Mouse (Mus musculus): ENCODE measurements around the gene Slain1. TPM values are rescaled to one million over a fixed set of nuclear protein-coding genes. Genes with fewer than 3 reads are reported as not detected.

The Slain1 gene
- polyA plus RNA-seq, 1 experiment, result 53.0 TPM

DNA sequence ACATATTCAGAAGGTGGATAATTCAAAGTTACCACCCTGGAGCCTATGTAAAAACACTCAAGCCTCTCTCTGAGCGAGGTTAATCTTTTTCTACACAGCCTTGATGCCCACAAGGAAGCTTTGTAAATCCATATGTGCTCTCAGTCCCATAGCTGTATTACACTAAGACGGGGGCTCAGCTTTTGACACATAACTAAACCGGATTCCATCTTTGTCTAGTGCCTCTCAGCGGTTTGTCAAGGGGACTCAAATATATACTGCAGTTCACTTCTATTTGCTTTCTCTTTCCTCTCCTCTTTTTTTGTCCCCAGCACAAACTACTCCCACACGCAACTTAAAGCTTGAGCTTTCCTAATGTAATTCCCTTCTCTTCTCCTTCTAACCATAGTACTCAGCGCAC is 23.9 kb upstream of the Slain1 start:
- no peak for DNase-seq
- 95% methylated on average over 6 of the region's 6 CpGs for WGBS

DNA sequence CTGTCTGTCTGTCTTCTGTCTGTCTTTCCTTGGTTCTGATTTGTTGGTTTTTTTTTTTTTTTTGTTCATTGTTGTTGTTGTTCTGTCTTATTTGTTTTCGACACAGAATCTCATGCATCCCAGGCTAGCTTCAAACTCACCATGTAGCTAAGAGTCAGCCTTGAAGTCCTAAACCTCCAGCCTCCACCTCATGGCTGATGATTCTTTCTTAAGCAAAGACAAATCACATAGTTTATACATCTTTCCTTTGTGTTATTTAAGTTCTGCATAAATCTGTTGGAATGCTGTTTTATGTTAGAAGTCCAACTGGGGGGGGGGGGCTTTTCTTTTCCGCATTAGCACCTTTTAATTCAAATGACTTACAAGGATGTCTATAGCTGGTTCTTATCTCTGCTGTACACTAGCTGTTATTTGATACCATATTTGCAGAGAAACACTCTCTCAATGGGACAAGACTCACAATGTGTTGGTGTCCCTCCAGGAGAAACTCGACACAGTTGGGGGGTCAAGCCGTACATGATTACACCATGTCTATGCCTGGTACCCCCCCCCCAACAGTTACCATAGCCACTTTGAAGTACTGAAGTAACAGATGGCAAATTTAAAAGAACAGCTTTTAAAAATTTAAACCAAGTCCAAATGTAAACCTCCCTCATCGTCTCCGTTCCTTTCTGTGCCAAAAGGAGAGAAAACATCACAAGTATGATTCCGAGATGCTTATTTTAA is 20.2 kb upstream of the Slain1 start:
- H3K4me3 ChIP-seq (ENCODE audit: control insufficient read depth, insufficient read depth, low read length), result no peak overlapping the region
- no peaks in the 10 kb centered on the region for H3K36me3 ChIP-seq (ENCODE audit: control insufficient read depth, insufficient read depth, low read length)
- H3K27me3 ChIP-seq (ENCODE audit: control insufficient read depth, insufficient read depth, low read length), result no peaks in the 10 kb centered on the region
- no peak for TF ChIP-seq CTCF (IDR thresholded peaks at IDR 0.05; ENCODE audit: borderline replicate concordance, control insufficient read depth, extremely low read depth, insufficient read depth, low read length, poor library complexity)
- TF ChIP-seq POLR2A (IDR thresholded peaks at IDR 0.05; ENCODE audit: control insufficient read depth, extremely low read depth, insufficient read depth, low read length, poor library complexity), result no peak
- no peak for DNase-seq
- H3K4me1 ChIP-seq (replicated peaks; ENCODE audit: control insufficient read depth, insufficient read depth, low read length), result no peaks in the 10 kb centered on the region
- no peak overlapping the region for H3K27ac ChIP-seq (ENCODE audit: control insufficient read depth, insufficient read depth, low read length)
- WGBS, result 94% methylated on average over 7 of the region's 7 CpGs

More for the DNA sequence above, 23.9 kb upstream of the Slain1 start:
- Histone ChIP-seq H3K4me1 (replicated peaks; ENCODE audit: control insufficient read depth, insufficient read depth, low read length) (no peaks in the 10 kb centered on the region), H3K27me3 (ENCODE audit: control insufficient read depth, insufficient read depth, low read length) (no peaks in the 10 kb centered on the region), H3K27ac (ENCODE audit: control insufficient read depth, insufficient read depth, low read length) (no peak overlapping the region), H3K4me3 (ENCODE audit: control insufficient read depth, insufficient read depth, low read length) (no peak overlapping the region), H3K36me3 (ENCODE audit: control insufficient read depth, insufficient read depth, low read length) (no peaks in the 10 kb centered on the region)
- TF ChIP-seq POLR2A (IDR thresholded peaks at IDR 0.05; ENCODE audit: control insufficient read depth, extremely low read depth, insufficient read depth, low read length, poor library complexity) (no peak), CTCF (IDR thresholded peaks at IDR 0.05; ENCODE audit: borderline replicate concordance, control insufficient read depth, extremely low read depth, insufficient read depth, low read length, poor library complexity) (no peak)

DNA sequence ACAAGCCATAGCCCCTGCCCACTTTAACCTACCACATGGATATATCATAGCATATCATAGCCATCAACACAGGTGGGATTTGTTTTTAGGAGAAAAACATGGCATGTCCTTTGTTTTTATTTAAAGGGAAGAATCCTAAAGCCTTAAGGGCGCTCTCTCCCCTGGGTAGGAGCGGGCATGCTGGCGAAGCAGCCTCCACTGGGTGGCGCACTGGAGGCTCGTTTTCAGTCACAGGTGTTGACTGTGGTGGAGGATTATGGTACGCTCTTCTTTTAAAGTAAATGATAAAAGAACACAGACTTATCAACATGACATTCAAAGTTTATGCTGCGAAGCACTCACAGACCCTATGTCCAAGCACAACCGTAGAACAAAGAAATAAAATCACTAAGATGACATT is 19.5 kb upstream of the Slain1 start:
- DNase-seq, result peak; percentile 75
- TF ChIP-seq CTCF (IDR thresholded peaks at IDR 0.05; ENCODE audit: borderline replicate concordance, control insufficient read depth, extremely low read depth, insufficient read depth, low read length, poor library complexity), result peak; percentile 79; the same call in 1 of the 2 replicates
- no peak for TF ChIP-seq POLR2A (IDR thresholded peaks at IDR 0.05; ENCODE audit: control insufficient read depth, extremely low read depth, insufficient read depth, low read length, poor library complexity)
- WGBS, result 86% methylated on average over 8 of the region's 8 CpGs
- no peak overlapping the region for H3K27ac ChIP-seq (ENCODE audit: control insufficient read depth, insufficient read depth, low read length)
- no peaks in the 10 kb centered on the region for H3K27me3 ChIP-seq (ENCODE audit: control insufficient read depth, insufficient read depth, low read length)
- H3K36me3 ChIP-seq (ENCODE audit: control insufficient read depth, insufficient read depth, low read length), result no peaks in the 10 kb centered on the region
- H3K4me3 ChIP-seq (ENCODE audit: control insufficient read depth, insufficient read depth, low read length), result no peak overlapping the region
- no peaks in the 10 kb centered on the region for H3K4me1 ChIP-seq (replicated peaks; ENCODE audit: control insufficient read depth, insufficient read depth, low read length)

DNA sequence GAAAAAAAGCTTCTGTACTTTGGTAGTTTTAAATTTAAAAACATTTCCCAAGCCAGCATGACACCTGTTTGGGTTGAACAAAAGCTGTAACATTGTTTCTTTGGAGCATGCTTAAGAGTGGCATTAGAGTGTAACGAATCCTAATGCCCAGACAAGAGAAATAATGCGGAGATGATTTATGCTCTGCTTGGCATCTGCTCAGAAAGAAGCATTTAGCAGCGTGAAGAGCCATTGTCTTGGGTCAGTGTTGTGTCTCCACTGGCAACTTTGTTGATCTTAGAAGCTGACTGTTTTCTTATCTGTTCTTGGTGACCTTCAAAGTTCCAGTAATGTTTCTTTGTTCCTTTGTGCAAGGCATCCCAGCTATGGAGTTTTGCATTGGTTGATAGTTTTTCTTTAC is 6.1 kb upstream of the Slain1 start:
- TF ChIP-seq POLR2A (IDR thresholded peaks at IDR 0.05; ENCODE audit: control insufficient read depth, extremely low read depth, insufficient read depth, low read length, poor library complexity), result no peak
- TF ChIP-seq CTCF (IDR thresholded peaks at IDR 0.05; ENCODE audit: borderline replicate concordance, control insufficient read depth, extremely low read depth, insufficient read depth, low read length, poor library complexity), result no peak
- no peak for DNase-seq
- Histone ChIP-seq H3K4me1 (replicated peaks; ENCODE audit: control insufficient read depth, insufficient read depth, low read length) (peaks cover 4% of the 10 kb centered on the region), H3K27me3 (ENCODE audit: control insufficient read depth, insufficient read depth, low read length) (no peaks in the 10 kb centered on the region), H3K36me3 (ENCODE audit: control insufficient read depth, insufficient read depth, low read length) (no peaks in the 10 kb centered on the region), H3K27ac (ENCODE audit: control insufficient read depth, insufficient read depth, low read length) (no peak overlapping the region), H3K4me3 (ENCODE audit: control insufficient read depth, insufficient read depth, low read length) (no peak overlapping the region)
- WGBS, result 94% methylated on average over 3 of the region's 3 CpGs

DNA sequence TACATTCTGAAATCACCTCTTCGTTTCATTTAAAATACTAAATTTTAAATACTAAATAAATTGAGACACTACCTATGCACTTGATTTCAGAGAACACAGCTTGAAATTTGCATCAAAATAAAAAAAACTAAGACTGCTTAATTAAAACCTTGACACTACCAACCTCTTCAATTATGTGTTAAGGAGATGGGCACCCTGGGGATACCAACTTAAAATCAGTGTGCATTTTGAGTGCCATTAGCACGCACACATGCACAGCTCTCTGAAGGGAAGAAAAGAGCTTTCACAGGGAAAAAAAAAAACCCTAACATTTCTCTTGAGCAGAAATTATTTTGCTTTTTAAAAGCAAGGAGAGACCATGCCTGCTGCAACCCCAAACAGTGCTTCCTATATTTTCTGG is 2.0 kb upstream of the Slain1 start:
- no peak for DNase-seq
- 95% methylated on average over 2 of the region's 2 CpGs for WGBS
- Histone ChIP-seq H3K4me1 (replicated peaks; ENCODE audit: control insufficient read depth, insufficient read depth, low read length) (peaks cover 12% of the 10 kb centered on the region), H3K27me3 (ENCODE audit: control insufficient read depth, insufficient read depth, low read length) (no peaks in the 10 kb centered on the region), H3K4me3 (ENCODE audit: control insufficient read depth, insufficient read depth, low read length) (no peak overlapping the region), H3K36me3 (ENCODE audit: control insufficient read depth, insufficient read depth, low read length) (no peaks in the 10 kb centered on the region), H3K27ac (ENCODE audit: control insufficient read depth, insufficient read depth, low read length) (no peak overlapping the region)
- TF ChIP-seq POLR2A (IDR thresholded peaks at IDR 0.05; ENCODE audit: control insufficient read depth, extremely low read depth, insufficient read depth, low read length, poor library complexity) (no peak), CTCF (IDR thresholded peaks at IDR 0.05; ENCODE audit: borderline replicate concordance, control insufficient read depth, extremely low read depth, insufficient read depth, low read length, poor library complexity) (no peak)

DNA sequence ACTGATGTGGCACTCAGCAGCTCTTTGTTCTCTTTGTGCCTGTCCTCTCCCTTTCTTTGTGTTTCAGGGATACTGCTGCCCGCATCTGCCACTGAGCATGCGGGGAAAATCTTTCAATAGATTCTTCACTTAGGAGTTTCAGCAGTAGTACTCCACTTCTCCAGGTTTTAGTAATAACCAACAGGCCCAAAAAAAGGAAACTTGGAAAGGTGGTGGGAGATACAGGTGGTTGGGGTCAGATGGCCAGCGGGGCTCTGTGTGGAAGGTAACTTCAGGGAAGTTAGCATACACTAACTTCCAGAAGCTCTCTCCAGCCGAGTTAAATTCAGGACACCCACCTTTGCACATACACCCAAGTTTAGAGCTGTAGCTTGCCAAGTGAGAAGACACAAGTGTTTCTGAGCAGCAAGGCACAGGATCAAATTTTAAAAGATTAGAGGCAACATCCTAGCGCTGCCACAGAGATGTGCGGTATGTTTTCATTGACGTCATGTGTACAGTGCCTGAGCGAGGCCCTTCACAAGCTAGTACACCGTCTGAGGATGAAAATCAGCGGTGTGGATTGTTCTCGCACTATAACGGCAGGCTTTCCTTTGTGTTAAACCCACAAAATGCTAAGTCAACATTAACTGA is 1.3 kb upstream of the Slain1 start:
- WGBS, result 33% methylated on average over 12 of the region's 12 CpGs
- H3K27me3 ChIP-seq (ENCODE audit: control insufficient read depth, insufficient read depth, low read length), result no peaks in the 10 kb centered on the region
- no peak for TF ChIP-seq CTCF (IDR thresholded peaks at IDR 0.05; ENCODE audit: borderline replicate concordance, control insufficient read depth, extremely low read depth, insufficient read depth, low read length, poor library complexity)
- TF ChIP-seq POLR2A (IDR thresholded peaks at IDR 0.05; ENCODE audit: control insufficient read depth, extremely low read depth, insufficient read depth, low read length, poor library complexity), result no peak
- DNase-seq, result peak; percentile 18
- H3K36me3 ChIP-seq (ENCODE audit: control insufficient read depth, insufficient read depth, low read length), result no peaks in the 10 kb centered on the region
- no peak overlapping the region for H3K4me3 ChIP-seq (ENCODE audit: control insufficient read depth, insufficient read depth, low read length)
- H3K4me1 ChIP-seq (replicated peaks; ENCODE audit: control insufficient read depth, insufficient read depth, low read length), result peaks cover 12% of the 10 kb centered on the region
- H3K27ac ChIP-seq (ENCODE audit: control insufficient read depth, insufficient read depth, low read length), result no peak overlapping the region

All from thymus, adult 2 months (tissue).